Mouse (Mus musculus): ENCODE data around the gene B4galnt4. TPM values are rescaled to one million over a fixed set of nuclear protein-coding genes. Genes with fewer than 3 reads are reported as not detected.

The B4galnt4 gene
- polyA plus RNA-seq, 1 experiment from 2014 or later, result 10.3 TPM

DNA sequence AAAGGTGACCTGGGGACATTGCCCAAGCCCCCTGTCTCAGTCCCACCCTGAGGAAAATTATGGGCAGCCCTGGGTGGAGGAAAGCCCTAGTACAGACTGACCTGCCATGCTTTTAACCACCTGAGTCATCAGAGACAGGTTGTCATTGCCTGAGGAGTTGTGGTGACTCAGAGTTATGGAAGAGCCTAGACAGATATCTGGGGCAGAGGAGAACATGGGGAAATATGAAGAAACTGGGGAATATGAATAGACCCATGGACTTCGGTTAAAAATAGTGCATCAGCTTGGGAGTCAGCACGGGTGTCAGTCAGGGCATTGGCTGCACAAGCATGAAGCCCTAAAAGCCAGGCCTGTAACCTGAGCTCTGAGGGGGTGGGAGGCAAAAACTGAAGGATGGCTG lies 11.6 kb upstream of the B4galnt4 start:
- Histone ChIP-seq H3K27me3 (ENCODE audit: control insufficient read depth, insufficient read depth, low read length) (no peaks in the 10 kb centered on the region), H3K9ac (replicated peaks; ENCODE audit: low read depth, low read length) (no peak overlapping the region), H3K4me2 (replicated peaks; ENCODE audit: low read depth, low read length) (no peak overlapping the region), H3K4me1 (ENCODE audit: control insufficient read depth, insufficient read depth, low read length) (peaks cover 16% of the 10 kb centered on the region), H3K36me3 (ENCODE audit: control insufficient read depth, insufficient read depth, low read length) (no peaks in the 10 kb centered on the region), H3K4me3 (ENCODE audit: low read depth, low read length) (no peak overlapping the region), H3K9me3 (ENCODE audit: control insufficient read depth, low read depth, low read length) (no peaks in the 10 kb centered on the region), H3K27ac (ENCODE audit: low read length) (no peak overlapping the region)
- 71% methylated on average over 2 of the region's 2 CpGs for WGBS
- ATAC-seq (ENCODE audit: insufficient number of reproducible peaks, insufficient read depth, low FRiP score, low read depth), result no peak

GRCm38 (mm10) chr7:141051060-141051685 lies 9.7 kb upstream of the B4galnt4 start:
- Histone ChIP-seq H3K4me1 (ENCODE audit: control insufficient read depth, insufficient read depth, low read length) (peaks cover 16% of the 10 kb centered on the region), H3K9ac (replicated peaks; ENCODE audit: low read depth, low read length) (no peak overlapping the region), H3K36me3 (ENCODE audit: control insufficient read depth, insufficient read depth, low read length) (no peaks in the 10 kb centered on the region), H3K9me3 (ENCODE audit: control insufficient read depth, low read depth, low read length) (no peaks in the 10 kb centered on the region), H3K27ac (ENCODE audit: low read length) (no peak overlapping the region), H3K4me3 (ENCODE audit: low read depth, low read length) (no peak overlapping the region), H3K4me2 (replicated peaks; ENCODE audit: low read depth, low read length) (no peak overlapping the region), H3K27me3 (ENCODE audit: control insufficient read depth, insufficient read depth, low read length) (no peaks in the 10 kb centered on the region)
- ATAC-seq (ENCODE audit: insufficient number of reproducible peaks, insufficient read depth, low FRiP score, low read depth), result no peak
- WGBS, result 60% methylated on average over 17 of the region's 17 CpGs

GRCm38 (mm10) chr7:141052016-141052415 lies 8.9 kb upstream of the B4galnt4 start:
- H3K36me3 ChIP-seq (ENCODE audit: control insufficient read depth, insufficient read depth, low read length), result no peaks in the 10 kb centered on the region
- H3K9ac ChIP-seq (replicated peaks; ENCODE audit: low read depth, low read length), result no peak overlapping the region
- H3K4me1 ChIP-seq (ENCODE audit: control insufficient read depth, insufficient read depth, low read length), result peaks cover 12% of the 10 kb centered on the region
- H3K9me3 ChIP-seq (ENCODE audit: control insufficient read depth, low read depth, low read length), result no peaks in the 10 kb centered on the region
- H3K27ac ChIP-seq (ENCODE audit: low read length), result no peak overlapping the region
- 86% methylated on average over 4 of the region's 4 CpGs for WGBS
- no peak overlapping the region for H3K4me2 ChIP-seq (replicated peaks; ENCODE audit: low read depth, low read length)
- ATAC-seq (ENCODE audit: insufficient number of reproducible peaks, insufficient read depth, low FRiP score, low read depth), result no peak
- no peak overlapping the region for H3K4me3 ChIP-seq (ENCODE audit: low read depth, low read length)
- no peaks in the 10 kb centered on the region for H3K27me3 ChIP-seq (ENCODE audit: control insufficient read depth, insufficient read depth, low read length)

- no peak overlapping the region for H3K9ac ChIP-seq (replicated peaks; ENCODE audit: low read depth, low read length)
- no peak overlapping the region for H3K27ac ChIP-seq (ENCODE audit: low read length)
- no peak overlapping the region for H3K4me3 ChIP-seq (ENCODE audit: low read depth, low read length)
- no peak overlapping the region for H3K4me2 ChIP-seq (replicated peaks; ENCODE audit: low read depth, low read length)
- H3K9me3 ChIP-seq (ENCODE audit: control insufficient read depth, low read depth, low read length), result no peaks in the 10 kb centered on the region
- peaks cover 8% of the 10 kb centered on the region for H3K4me1 ChIP-seq (ENCODE audit: control insufficient read depth, insufficient read depth, low read length)
- no peaks in the 10 kb centered on the region for H3K36me3 ChIP-seq (ENCODE audit: control insufficient read depth, insufficient read depth, low read length)
- no peak for ATAC-seq (ENCODE audit: insufficient number of reproducible peaks, insufficient read depth, low FRiP score, low read depth)
- WGBS, result 65% methylated on average over 2 of the region's 2 CpGs
- no peaks in the 10 kb centered on the region for H3K27me3 ChIP-seq (ENCODE audit: control insufficient read depth, insufficient read depth, low read length)
These were observed 8.5 kb upstream of the B4galnt4 start for GRCm38 (mm10) chr7:141052421-141052820.

GRCm38 (mm10) chr7:141055785-141056184 lies 5.1 kb upstream of the B4galnt4 start:
- Histone ChIP-seq H3K4me1 (ENCODE audit: control insufficient read depth, insufficient read depth, low read length) (0 out of 2 replicates have a peak, but pooled peaks cover 4% of the 10 kb centered on the region), H3K36me3 (ENCODE audit: control insufficient read depth, insufficient read depth, low read length) (no peaks in the 10 kb centered on the region), H3K9me3 (ENCODE audit: control insufficient read depth, low read depth, low read length) (no peaks in the 10 kb centered on the region), H3K4me3 (ENCODE audit: low read depth, low read length) (no peak overlapping the region), H3K9ac (replicated peaks; ENCODE audit: low read depth, low read length) (no peak overlapping the region), H3K4me2 (replicated peaks; ENCODE audit: low read depth, low read length) (no peak overlapping the region), H3K27me3 (ENCODE audit: control insufficient read depth, insufficient read depth, low read length) (no peaks in the 10 kb centered on the region), H3K27ac (ENCODE audit: low read length) (no peak overlapping the region)
- WGBS, result 77% methylated on average over 4 of the region's 4 CpGs
- ATAC-seq (ENCODE audit: insufficient number of reproducible peaks, insufficient read depth, low FRiP score, low read depth), result no peak

DNA sequence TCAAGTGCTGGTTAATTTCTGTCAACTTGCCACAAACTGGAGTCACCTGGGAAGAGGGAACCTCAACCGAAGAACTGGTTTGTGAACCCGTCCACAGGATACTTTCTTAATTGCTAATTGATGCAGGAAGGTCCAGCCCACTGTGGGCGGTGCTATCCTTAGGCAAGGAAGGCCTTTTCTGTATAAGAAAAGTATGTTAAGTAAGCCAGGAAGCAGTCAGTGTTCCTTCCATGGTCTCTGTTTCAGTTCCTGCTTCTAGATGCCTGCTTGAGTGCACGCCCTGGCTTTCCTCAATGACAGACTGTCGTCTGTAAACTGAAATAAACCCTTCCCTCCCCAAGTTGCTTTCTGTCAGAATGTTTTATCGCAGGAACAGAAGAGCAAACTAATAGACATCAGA lies 3.9 kb upstream of the B4galnt4 start:
- no peak overlapping the region for H3K9ac ChIP-seq (replicated peaks; ENCODE audit: low read depth, low read length)
- no peaks in the 10 kb centered on the region for H3K27me3 ChIP-seq (ENCODE audit: control insufficient read depth, insufficient read depth, low read length)
- H3K9me3 ChIP-seq (ENCODE audit: control insufficient read depth, low read depth, low read length), result no peaks in the 10 kb centered on the region
- WGBS, result 86% methylated on average over 6 of the region's 6 CpGs
- H3K27ac ChIP-seq (ENCODE audit: low read length), result no peak overlapping the region
- H3K4me2 ChIP-seq (replicated peaks; ENCODE audit: low read depth, low read length), result no peak overlapping the region
- no peaks in the 10 kb centered on the region for H3K36me3 ChIP-seq (ENCODE audit: control insufficient read depth, insufficient read depth, low read length)
- H3K4me3 ChIP-seq (ENCODE audit: low read depth, low read length), result no peak overlapping the region
- ATAC-seq (ENCODE audit: insufficient number of reproducible peaks, insufficient read depth, low FRiP score, low read depth), result no peak
- H3K4me1 ChIP-seq (ENCODE audit: control insufficient read depth, insufficient read depth, low read length), result peaks cover 10% of the 10 kb centered on the region; the same call in 1 of the 2 replicates

DNA sequence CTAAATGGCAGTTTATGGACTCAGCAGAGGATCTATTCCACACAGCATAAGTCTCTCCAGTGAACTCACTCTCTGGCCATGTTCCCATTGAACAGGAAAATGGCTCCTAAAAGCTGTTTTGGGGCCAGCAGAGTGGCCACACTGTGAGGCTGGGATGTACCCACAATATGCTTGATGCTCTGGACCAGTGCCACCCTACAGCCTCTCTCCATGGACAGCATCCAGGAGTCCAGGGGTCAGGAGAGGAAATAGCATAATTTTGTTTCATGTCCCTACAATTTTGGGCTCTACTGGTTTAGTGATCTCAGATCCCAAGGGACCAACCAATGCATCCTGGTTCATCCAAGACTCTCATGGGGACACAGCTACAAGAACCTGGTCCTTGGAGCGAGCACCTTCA lies 3.4 kb upstream of the B4galnt4 start:
- H3K36me3 ChIP-seq (ENCODE audit: control insufficient read depth, insufficient read depth, low read length), result no peaks in the 10 kb centered on the region
- ATAC-seq (ENCODE audit: insufficient number of reproducible peaks, insufficient read depth, low FRiP score, low read depth), result no peak
- H3K4me3 ChIP-seq (ENCODE audit: low read depth, low read length), result no peak overlapping the region
- WGBS, result 94% methylated on average over 1 of the region's 1 CpGs
- no peaks in the 10 kb centered on the region for H3K9me3 ChIP-seq (ENCODE audit: control insufficient read depth, low read depth, low read length)
- peaks cover 10% of the 10 kb centered on the region; the same call in 1 of the 2 replicates for H3K4me1 ChIP-seq (ENCODE audit: control insufficient read depth, insufficient read depth, low read length)
- no peak overlapping the region for H3K27ac ChIP-seq (ENCODE audit: low read length)
- H3K9ac ChIP-seq (replicated peaks; ENCODE audit: low read depth, low read length), result no peak overlapping the region
- H3K4me2 ChIP-seq (replicated peaks; ENCODE audit: low read depth, low read length), result no peak overlapping the region
- no peaks in the 10 kb centered on the region for H3K27me3 ChIP-seq (ENCODE audit: control insufficient read depth, insufficient read depth, low read length)

DNA sequence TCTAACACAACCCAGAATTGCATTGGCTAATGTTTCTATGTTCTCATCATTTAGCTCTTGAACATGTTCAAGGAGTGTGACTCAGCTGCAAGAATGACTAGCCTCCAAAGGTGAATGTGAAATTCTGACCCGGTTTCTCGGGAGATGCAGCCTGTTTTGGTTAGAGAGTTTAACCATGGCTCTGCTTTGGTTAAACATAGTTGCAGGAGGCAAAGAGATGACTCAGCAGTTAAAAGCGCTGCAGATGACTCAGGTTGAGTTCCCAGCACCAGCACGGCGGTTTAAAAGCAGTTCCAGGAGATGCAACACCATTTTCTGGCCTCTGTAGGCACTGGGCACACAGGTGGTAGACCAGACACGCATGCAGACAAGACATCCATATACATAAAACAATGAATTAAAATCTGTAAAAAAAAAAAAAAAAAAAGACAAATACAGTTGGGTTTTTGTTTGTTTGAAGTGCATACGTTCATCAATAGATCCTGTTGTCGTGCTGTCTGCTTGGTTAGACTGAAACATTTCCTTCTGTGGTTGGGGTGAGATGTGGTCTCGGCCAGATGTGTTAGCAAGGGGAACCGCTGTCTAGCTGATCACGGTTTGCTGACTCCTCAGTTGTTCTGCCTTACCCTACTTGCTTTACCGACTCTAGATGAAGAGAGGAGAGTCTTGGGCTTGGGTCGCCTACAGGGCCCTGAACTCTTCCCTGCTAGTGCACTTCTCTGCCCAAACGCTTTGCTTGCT lies 2.1 kb upstream of the B4galnt4 start:
- ATAC-seq (ENCODE audit: insufficient number of reproducible peaks, insufficient read depth, low FRiP score, low read depth), result no peak

More for the DNA sequence above, 2.1 kb upstream of the B4galnt4 start:
- Histone ChIP-seq H3K9me3 (ENCODE audit: control insufficient read depth, low read depth, low read length) (no peaks in the 10 kb centered on the region), H3K9ac (replicated peaks; ENCODE audit: low read depth, low read length) (no peak overlapping the region), H3K4me2 (replicated peaks; ENCODE audit: low read depth, low read length) (no peak overlapping the region), H3K27ac (ENCODE audit: low read length) (no peak overlapping the region), H3K4me3 (ENCODE audit: low read depth, low read length) (no peak overlapping the region), H3K27me3 (ENCODE audit: control insufficient read depth, insufficient read depth, low read length) (no peaks in the 10 kb centered on the region), H3K4me1 (ENCODE audit: control insufficient read depth, insufficient read depth, low read length) (peaks cover 10% of the 10 kb centered on the region; the same call in 1 of the 2 replicates), H3K36me3 (ENCODE audit: control insufficient read depth, insufficient read depth, low read length) (no peaks in the 10 kb centered on the region)
- 89% methylated on average over 14 of the region's 14 CpGs for WGBS

All from stomach, embryonic 14.5 days (tissue).